Mouse (Mus musculus) myocyte (in vitro differentiated cells): Measurements from ENCODE around the gene Liph. TPM values are rescaled to one million over a fixed set of nuclear protein-coding genes. Genes with fewer than 3 reads are reported as not detected.

Experiments
- H3K27me3 ChIP-seq: one replicate; pipeline ENCODE4 v1.6.1; 2011; ENCODE audit not compliant: control insufficient read depth, insufficient read depth, insufficient read length
- H3K36me3 ChIP-seq: one replicate; pipeline ENCODE4 v1.6.1; 2011; ENCODE audit not compliant: control insufficient read depth, insufficient read depth
- H3K4me2 ChIP-seq: one replicate; pipeline ENCODE4 v1.6.1; 2011; ENCODE audit warnings: low read depth, control low read depth
- H3K4me3 ChIP-seq: one replicate; pipeline ENCODE4 v1.5.1; 2011; ENCODE audit warnings: mild to moderate bottlenecking, control low read depth, moderate library complexity
- H3K79me2 ChIP-seq: one replicate; pipeline ENCODE4 v1.6.1; 2011; ENCODE audit not compliant: control insufficient read depth, insufficient read depth
- H3ac ChIP-seq: one replicate; pipeline ENCODE4 v1.6.1; 2011; ENCODE audit not compliant: control insufficient read depth, insufficient read length
- CEBPB ChIP-seq: IDR thresholded peaks from 2 replicates; pipeline ENCODE4 v1.6.1; 2011; ENCODE audit warnings: mild to moderate bottlenecking, moderate library complexity; ENCODE audit not compliant: poor library complexity, insufficient read depth, severe bottlenecking
- E2F4 ChIP-seq: IDR thresholded peaks from one replicate; pipeline ENCODE4 v1.6.1; 2011; ENCODE audit warnings: mild to moderate bottlenecking, control low read depth, moderate library complexity; ENCODE audit not compliant: insufficient read depth
- MAX ChIP-seq: IDR thresholded peaks from one replicate; pipeline ENCODE4 v1.6.1; 2011; ENCODE audit warnings: low read depth, mild to moderate bottlenecking, control low read depth
- MYOD1 ChIP-seq, 3 experiments: IDR thresholded peaks; one replicate each; pipeline ENCODE4 v1.6.1; 2011; ENCODE audit warnings: control low read depth in 2 of 3, low read depth in 2 of 3, mild to moderate bottlenecking in 2 of 3, moderate library complexity in 1 of 3; ENCODE audit not compliant: insufficient read length in 2 of 3, control insufficient read depth in 1 of 3
- MYOG ChIP-seq, 3 experiments: IDR thresholded peaks; one replicate each; pipeline ENCODE4 v1.6.1; 2011; ENCODE audit warnings: control low read depth in 2 of 3, low read depth in 2 of 3, mild to moderate bottlenecking in 2 of 3; ENCODE audit not compliant: insufficient read length in 2 of 3, control insufficient read depth in 1 of 3, insufficient read depth in 1 of 3
- POLR2A ChIP-seq: IDR thresholded peaks from one replicate; pipeline ENCODE4 v1.6.1; 2011; ENCODE audit warnings: low read depth, mild to moderate bottlenecking, control low read depth, moderate library complexity; ENCODE audit not compliant: insufficient read length
- POLR2AphosphoS2 ChIP-seq: IDR thresholded peaks from one replicate; pipeline ENCODE4 v1.6.1; 2011; ENCODE audit warnings: low read depth, control low read depth; ENCODE audit not compliant: insufficient read length
- REST ChIP-seq: IDR thresholded peaks from one replicate; pipeline ENCODE4 v1.6.1; 2011; ENCODE audit warnings: mild to moderate bottlenecking, control low read depth, moderate library complexity; ENCODE audit not compliant: insufficient read depth, insufficient read length
- SRF ChIP-seq: IDR thresholded peaks from one replicate; pipeline ENCODE4 v1.6.1; 2011; ENCODE audit warnings: low read depth; ENCODE audit not compliant: control insufficient read depth, insufficient read length
- TCF12 ChIP-seq: IDR thresholded peaks from one replicate; pipeline ENCODE4 v1.6.1; 2011; ENCODE audit warnings: mild to moderate bottlenecking, control low read depth; ENCODE audit not compliant: poor library complexity, insufficient read depth, severe bottlenecking
- TCF3 ChIP-seq: IDR thresholded peaks from one replicate; pipeline ENCODE4 v1.6.1; 2011; ENCODE audit warnings: low read depth, control low read depth; ENCODE audit not compliant: insufficient read length
- USF1 ChIP-seq: IDR thresholded peaks from one replicate; pipeline ENCODE4 v1.6.1; 2011; ENCODE audit warnings: low read depth, mild to moderate bottlenecking, control low read depth, moderate library complexity
- polyA plus RNA-seq: library from polyadenylated mRNA; unstranded; fragments of >200 nt; fragmentation: generic; extraction: Trizol; gene quantifications from one replicate; pipeline ENCODE4 v1.2.1, GENCODE M21; 2012; ENCODE audit warnings: missing spikeins

Gene Liph
- polyA plus RNA-seq, 1 experiment, result 0.04 TPM

DNA sequence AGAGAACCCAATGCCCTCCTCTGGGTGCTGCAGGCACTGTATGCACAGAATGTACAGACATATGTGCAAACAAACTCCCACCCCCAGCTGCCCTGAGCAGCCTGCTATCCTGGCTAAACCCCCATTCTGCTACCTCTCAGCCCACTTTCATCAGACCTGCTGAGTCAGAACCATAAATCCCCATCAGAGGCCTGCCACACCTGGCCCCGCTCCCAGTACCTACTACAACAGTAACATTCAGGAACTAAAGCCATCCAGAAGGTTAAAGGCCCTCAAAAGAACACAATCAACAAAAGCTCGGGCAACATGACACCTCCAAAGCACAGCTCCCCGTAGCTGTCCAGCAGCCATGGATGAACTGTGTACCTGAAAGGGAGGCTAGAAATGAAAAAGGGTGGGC lies 6.1 kb upstream of the Liph start:
- no peak overlapping the region for H3K4me3 ChIP-seq
- H3K27me3 ChIP-seq, result no peaks in the 10 kb centered on the region
- no peaks in the 10 kb centered on the region for H3K79me2 ChIP-seq
- H3ac ChIP-seq, result no peak overlapping the region
- H3K4me2 ChIP-seq, result no peak overlapping the region
- H3K36me3 ChIP-seq, result no peaks in the 10 kb centered on the region
- TF ChIP-seq MAX (no peak), MYOG (IDR thresholded peaks at IDR 0.05; ENCODE audit: control insufficient read depth in 1 of 3, insufficient read depth in 1 of 3, insufficient read length in 2 of 3, low read depth in 2 of 3) (no peak), MYOD1 (IDR thresholded peaks at IDR 0.05; ENCODE audit: control insufficient read depth in 1 of 3, insufficient read length in 2 of 3, low read depth in 2 of 3) (no peak), TCF12 (no peak), POLR2A (no peak), TCF3 (no peak), E2F4 (no peak), REST (no peak), CEBPB (no peak), SRF (no peak), USF1 (no peak), POLR2AphosphoS2 (no peak)

DNA sequence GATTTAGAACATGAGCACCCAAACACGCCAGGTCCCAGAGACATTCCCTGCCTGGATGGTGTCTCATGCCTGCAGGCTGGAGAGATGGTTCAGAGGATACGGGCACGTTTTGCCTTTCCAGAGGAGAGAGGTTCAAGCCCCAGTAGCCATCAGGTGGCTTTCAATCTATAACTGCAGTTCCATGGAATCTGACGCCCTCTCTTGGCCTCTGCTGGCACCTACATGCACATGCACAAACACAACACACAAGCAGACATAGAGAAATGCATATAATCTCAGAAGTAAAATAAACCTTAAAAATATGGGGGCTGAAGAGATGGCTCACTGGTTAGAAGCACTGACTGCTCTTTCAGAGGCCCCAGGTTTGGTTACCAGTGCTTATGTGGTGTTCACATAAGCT lies 5.7 kb upstream of the Liph start:
- no peaks in the 10 kb centered on the region for H3K36me3 ChIP-seq
- no peak overlapping the region for H3ac ChIP-seq
- no peak overlapping the region for H3K4me2 ChIP-seq
- H3K27me3 ChIP-seq, result no peaks in the 10 kb centered on the region
- TF ChIP-seq CEBPB (no peak), POLR2AphosphoS2 (no peak), USF1 (no peak), POLR2A (no peak), MAX (no peak), MYOD1 (IDR thresholded peaks at IDR 0.05; ENCODE audit: control insufficient read depth in 1 of 3, insufficient read length in 2 of 3, low read depth in 2 of 3) (no peak), TCF3 (no peak), E2F4 (no peak), SRF (no peak), MYOG (IDR thresholded peaks at IDR 0.05; ENCODE audit: control insufficient read depth in 1 of 3, insufficient read depth in 1 of 3, insufficient read length in 2 of 3, low read depth in 2 of 3) (no peak), REST (no peak), TCF12 (no peak)
- no peak overlapping the region for H3K4me3 ChIP-seq
- no peaks in the 10 kb centered on the region for H3K79me2 ChIP-seq

DNA sequence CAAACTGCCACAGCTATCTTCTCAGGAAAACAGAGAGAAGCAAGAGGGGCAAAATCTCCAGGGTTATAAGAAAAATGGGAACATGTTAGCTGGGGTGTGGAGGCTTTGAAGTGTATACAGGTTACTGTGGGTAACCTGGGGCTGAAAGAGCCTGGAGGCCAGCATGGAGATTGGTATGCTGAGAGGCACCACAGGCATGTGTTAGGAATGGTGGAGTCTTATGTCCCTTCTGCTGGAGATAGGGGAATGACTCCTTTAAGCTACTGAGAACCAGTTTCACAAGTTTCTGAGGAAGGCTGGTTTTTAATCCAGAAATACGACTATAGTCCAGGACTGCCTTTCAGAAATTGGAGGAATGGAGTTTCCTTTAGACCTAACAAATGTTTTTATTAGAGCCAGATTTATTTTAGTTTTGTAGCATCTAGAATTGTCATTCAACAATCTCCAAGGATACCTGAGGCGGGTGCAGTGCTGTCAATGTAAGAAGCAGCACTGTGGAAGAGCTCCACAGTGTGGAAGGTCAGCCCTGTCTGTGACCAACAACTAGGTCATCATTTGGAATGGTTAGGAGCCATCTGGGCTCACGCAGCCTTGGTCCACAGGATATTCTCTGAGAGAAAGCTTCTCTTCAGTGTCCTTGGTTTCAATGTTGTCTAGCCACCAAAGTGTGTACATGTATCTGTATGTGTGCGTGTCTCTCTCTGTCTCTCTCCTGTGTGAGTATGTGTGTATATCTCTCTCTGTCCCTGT lies 4.7 kb upstream of the Liph start:
- no peaks in the 10 kb centered on the region for H3K27me3 ChIP-seq
- TF ChIP-seq TCF3 (no peak), CEBPB (no peak), E2F4 (no peak), MYOG (IDR thresholded peaks at IDR 0.05; ENCODE audit: control insufficient read depth in 1 of 3, insufficient read depth in 1 of 3, insufficient read length in 2 of 3, low read depth in 2 of 3) (no peak), POLR2A (no peak), USF1 (no peak), SRF (no peak), REST (no peak)
- H3K4me2 ChIP-seq, result no peak overlapping the region
- H3ac ChIP-seq, result no peak overlapping the region
- no peak overlapping the region for H3K4me3 ChIP-seq
- H3K36me3 ChIP-seq, result no peaks in the 10 kb centered on the region
- no peaks in the 10 kb centered on the region for H3K79me2 ChIP-seq

DNA sequence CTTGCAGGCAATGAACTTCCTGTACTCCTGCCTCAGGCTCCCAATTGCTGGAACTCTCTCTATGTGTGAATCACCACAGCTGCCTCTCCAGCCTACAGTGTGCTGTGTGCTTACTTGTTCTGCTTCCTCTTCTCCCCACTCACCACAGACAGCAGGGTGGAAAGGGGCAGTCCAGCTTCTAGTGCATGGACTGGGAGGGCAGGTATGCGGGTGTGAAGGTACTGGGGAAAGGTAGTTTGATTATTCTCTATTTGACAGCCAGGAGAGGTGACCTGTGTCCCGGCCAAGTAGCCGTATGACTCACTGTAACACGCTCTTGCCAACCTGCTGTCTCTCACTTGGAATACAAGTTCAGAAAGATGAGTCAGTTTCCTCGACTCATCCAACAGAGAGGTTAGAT lies 2.6 kb upstream of the Liph start:
- TF ChIP-seq MYOG (IDR thresholded peaks at IDR 0.05; ENCODE audit: control insufficient read depth in 1 of 3, insufficient read depth in 1 of 3, insufficient read length in 2 of 3, low read depth in 2 of 3) (no peak), REST (no peak), POLR2AphosphoS2 (no peak), TCF3 (no peak), CEBPB (no peak), POLR2A (no peak), MYOD1 (IDR thresholded peaks at IDR 0.05; ENCODE audit: control insufficient read depth in 1 of 3, insufficient read length in 2 of 3, low read depth in 2 of 3) (no peak), SRF (no peak), E2F4 (no peak), MAX (no peak), TCF12 (no peak), USF1 (no peak)
- no peaks in the 10 kb centered on the region for H3K27me3 ChIP-seq
- H3K4me2 ChIP-seq, result no peak overlapping the region
- H3K79me2 ChIP-seq, result no peaks in the 10 kb centered on the region
- no peaks in the 10 kb centered on the region for H3K36me3 ChIP-seq
- no peak overlapping the region for H3K4me3 ChIP-seq
- no peak overlapping the region for H3ac ChIP-seq
